Mouse (Mus musculus) neural tube, embryonic 14.5 days (tissue): ENCODE data around the gene Rapgef1. TPM values are rescaled to one million over a fixed set of nuclear protein-coding genes. Genes with fewer than 3 reads are reported as not detected.

Source experiments
- ATAC-seq: fragments of 200-750 bp; cut with Nextera tagmentation; 2 replicates; pipeline ENCODE4 v1.8.0; 2017; ENCODE audit warnings: low read depth, mild to moderate bottlenecking, moderate TSS enrichment, moderate library complexity
- H3K27ac ChIP-seq: fragments of 300-500 bp; sonication (generic); 2 replicates; pipeline ENCODE4 v1.5.1; 2014; ENCODE audit warnings: low read depth, mild to moderate bottlenecking, control low read depth, low read length, moderate library complexity, mixed read lengths
- H3K27me3 ChIP-seq: fragments of 300-500 bp; sonication (generic); 2 replicates; pipeline ENCODE4 v1.6.1; 2014; ENCODE audit warnings: low read length; ENCODE audit not compliant: control insufficient read depth, insufficient read depth
- H3K36me3 ChIP-seq: fragments of 300-500 bp; sonication (generic); 2 replicates; pipeline ENCODE4 v1.6.1; 2014; ENCODE audit warnings: low read length, mixed read lengths; ENCODE audit not compliant: control insufficient read depth, insufficient read depth
- H3K4me1 ChIP-seq: fragments of 300-500 bp; sonication (generic); 2 replicates; pipeline ENCODE4 v1.6.1; 2014; ENCODE audit warnings: low read length; ENCODE audit not compliant: control insufficient read depth, insufficient read depth
- H3K4me2 ChIP-seq: fragments of 300-500 bp; sonication (generic); 2 replicates; pipeline ENCODE4 v1.6.1; 2014; ENCODE audit warnings: mild to moderate bottlenecking, low read depth, low read length, control low read depth
- H3K4me3 ChIP-seq: fragments of 300-500 bp; sonication (generic); 2 replicates; pipeline ENCODE4 v1.5.1; 2014; ENCODE audit warnings: low read depth, low read length, control low read depth, mixed read lengths
- H3K9ac ChIP-seq: fragments of 300-500 bp; sonication (generic); replicated peaks from 2 replicates; pipeline ENCODE4 v1.6.1; 2014; ENCODE audit warnings: low read depth, mild to moderate bottlenecking, control low read depth, low read length, mixed read lengths
- H3K9me3 ChIP-seq: fragments of 300-500 bp; sonication (generic); 2 replicates; pipeline ENCODE4 v1.6.1; 2016; ENCODE audit warnings: low read length; ENCODE audit not compliant: control insufficient read depth
- WGBS: fragments of 180-500 bp; shearing (Covaris S2); extraction: QIAGEN DNeasy Blood & Tissue Kit; methylation state at CpG from one replicate; pipeline ENCODE4 v1.1.7; 2014; 5-methylcytosine and 5-hydroxymethylcytosine counted together
- polyA plus RNA-seq: library from polyadenylated mRNA; unstranded; fragments of >200 nt; fragmentation: Nextera tagmentation; extraction: Ambion mirVana; gene quantifications from 2 replicates; pipeline ENCODE4 v1.2.1, GENCODE M21; 2014

Gene Rapgef1
- polyA plus RNA-seq, 1 experiment from 2014 or later: 18.9 TPM

DNA sequence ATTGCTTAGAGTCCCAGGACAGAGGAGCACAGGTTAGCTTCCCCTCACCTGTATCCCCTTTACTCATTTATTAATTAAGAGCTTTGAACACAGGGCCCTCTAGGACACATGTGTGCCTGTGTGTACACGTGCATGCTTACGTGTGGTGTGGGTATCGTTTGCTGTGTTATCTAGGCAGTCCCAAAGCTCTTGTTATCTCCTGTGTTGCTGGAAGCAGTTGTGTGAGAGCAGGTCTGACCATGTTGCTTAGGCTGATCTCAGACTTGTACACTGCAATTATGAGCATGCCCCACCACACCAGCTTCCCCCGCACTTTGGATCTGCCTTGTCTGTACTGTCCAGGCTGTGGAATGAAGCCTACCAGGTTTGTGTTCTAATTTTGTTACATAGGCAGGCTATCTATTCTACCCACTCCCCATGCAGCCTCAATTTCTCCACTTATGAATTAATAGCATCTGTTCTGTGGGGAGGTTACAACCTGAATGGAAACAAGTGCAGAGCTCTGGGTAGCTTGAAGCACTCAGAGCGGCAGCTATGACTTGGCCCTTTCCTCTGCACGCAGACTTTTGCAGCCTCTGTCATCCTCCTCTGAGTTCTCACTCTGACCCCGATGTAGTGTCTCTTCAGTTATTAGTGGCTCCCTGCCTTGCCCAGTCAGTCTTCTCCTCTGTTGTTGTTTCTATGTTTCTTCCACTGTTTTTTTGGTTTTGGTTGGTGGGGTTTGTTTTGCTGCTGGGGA, 63.9 kb downstream of the Rapgef1 start:
- Histone ChIP-seq H3K4me3 (no peak overlapping the region), H3K4me1 (no peaks in the 10 kb centered on the region), H3K9ac (no peak overlapping the region), H3K27me3 (no peaks in the 10 kb centered on the region), H3K27ac (no peak overlapping the region), H3K36me3 (no peaks in the 10 kb centered on the region), H3K9me3 (no peaks in the 10 kb centered on the region), H3K4me2 (no peak overlapping the region)
- no peak for ATAC-seq
- 92% methylated on average over 7 of the region's 7 CpGs for WGBS

DNA sequence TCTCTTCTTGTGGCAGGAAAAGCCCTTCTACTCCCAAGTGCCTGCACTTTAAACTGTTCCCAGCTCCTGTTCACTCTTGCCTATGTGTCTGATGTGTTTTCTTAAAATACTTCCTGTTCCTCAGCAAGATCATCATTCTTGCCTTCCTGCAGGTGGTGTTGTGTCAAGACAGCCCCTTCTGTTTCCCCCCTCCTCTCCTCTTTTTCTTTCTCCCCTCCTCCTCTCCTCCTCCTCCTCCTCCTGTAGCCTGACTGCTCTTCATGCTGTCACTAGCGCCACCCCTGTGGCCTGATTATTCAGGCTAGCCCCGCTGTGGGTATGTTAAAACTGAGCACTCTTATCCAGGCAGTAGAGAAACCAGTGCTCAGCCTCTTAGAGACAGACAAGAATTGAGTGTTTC, 65.0 kb downstream of the Rapgef1 start:
- Histone ChIP-seq H3K4me3 (no peak overlapping the region), H3K36me3 (peaks cover 6% of the 10 kb centered on the region; the same call in 1 of the 2 replicates), H3K4me1 (no peaks in the 10 kb centered on the region), H3K4me2 (no peak overlapping the region), H3K27ac (no peak overlapping the region), H3K27me3 (no peaks in the 10 kb centered on the region), H3K9me3 (no peaks in the 10 kb centered on the region), H3K9ac (no peak overlapping the region)
- no peak for ATAC-seq
- WGBS: 33% methylated on average over 2 of the region's 2 CpGs

DNA sequence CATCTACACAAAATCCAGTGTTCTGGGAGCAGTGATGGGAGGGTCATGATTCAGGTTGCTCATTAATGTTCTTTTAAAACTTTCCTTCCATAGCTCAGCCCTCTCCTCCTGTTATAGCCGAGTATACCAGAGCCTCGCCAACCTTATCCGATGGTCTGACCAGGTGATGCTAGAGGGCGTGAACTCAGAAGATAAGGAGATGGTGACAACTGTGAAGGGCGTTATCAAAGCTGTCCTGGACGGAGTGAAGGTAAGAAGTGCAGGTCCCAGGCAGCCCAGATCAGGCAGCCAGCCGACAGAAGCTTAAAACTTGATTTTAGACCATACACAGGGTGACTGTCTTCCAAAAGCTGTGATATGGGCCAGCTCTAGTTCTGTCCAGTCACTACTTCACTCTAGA, 69.5 kb downstream of the Rapgef1 start:
- Histone ChIP-seq H3K4me3 (no peak overlapping the region), H3K4me2 (no peak overlapping the region), H3K9ac (no peak overlapping the region), H3K4me1 (no peaks in the 10 kb centered on the region), H3K9me3 (no peaks in the 10 kb centered on the region), H3K27me3 (no peaks in the 10 kb centered on the region), H3K27ac (no peak overlapping the region), H3K36me3 (peaks cover 14% of the 10 kb centered on the region)
- ATAC-seq: no peak
- whole genome bisulfite sequencing: 93% methylated on average over 7 of the region's 7 CpGs

DNA sequence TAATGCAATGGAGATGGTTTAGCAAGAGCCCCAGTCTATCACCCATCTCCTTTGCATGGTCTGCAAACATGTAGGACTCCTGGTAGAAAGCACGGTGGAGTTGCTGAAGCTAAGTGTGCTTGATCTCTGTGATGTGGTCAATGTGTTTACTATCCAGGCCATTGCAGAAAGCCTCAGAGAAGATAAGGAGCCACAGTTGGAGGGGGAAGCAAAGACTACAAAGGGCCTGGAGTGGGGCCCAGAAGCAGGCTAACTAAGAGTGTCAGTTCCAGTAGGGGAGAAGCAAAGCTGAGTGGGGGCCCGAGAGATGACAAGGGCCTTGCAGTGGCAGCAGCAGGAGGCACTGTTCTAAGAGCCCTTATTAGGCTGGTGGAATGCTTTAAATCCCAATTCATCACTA, 70.0 kb downstream of the Rapgef1 start:
- no peak overlapping the region for H3K4me3 ChIP-seq
- H3K4me1 ChIP-seq: no peaks in the 10 kb centered on the region
- no peak overlapping the region for H3K9ac ChIP-seq
- WGBS: 53% methylated on average over 2 of the region's 2 CpGs
- no peak for ATAC-seq
- H3K27ac ChIP-seq: no peak overlapping the region
- no peaks in the 10 kb centered on the region for H3K27me3 ChIP-seq
- no peak overlapping the region for H3K4me2 ChIP-seq
- H3K36me3 ChIP-seq: peaks cover 14% of the 10 kb centered on the region
- no peaks in the 10 kb centered on the region for H3K9me3 ChIP-seq

DNA sequence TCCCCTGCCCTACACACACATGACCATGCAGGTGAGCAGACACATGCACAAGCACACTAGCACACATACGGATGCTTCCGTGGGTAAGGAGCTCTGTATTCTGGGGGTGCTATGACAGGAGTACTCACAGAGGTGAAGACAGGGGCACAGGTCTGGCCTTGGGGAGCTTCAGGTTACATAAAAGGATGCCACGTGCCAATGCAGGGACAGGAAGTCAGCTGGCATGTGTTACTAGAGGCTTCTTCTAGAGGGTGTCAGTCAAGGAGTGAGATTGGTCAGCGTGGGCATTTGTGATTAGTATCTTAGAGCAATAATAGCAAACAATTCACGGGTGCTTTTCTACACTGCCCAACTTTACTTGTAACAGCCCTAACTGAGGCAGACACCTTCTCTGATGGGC, 71.5 kb downstream of the Rapgef1 start:
- Histone ChIP-seq H3K36me3 (peaks cover 14% of the 10 kb centered on the region), H3K27ac (no peak overlapping the region), H3K4me3 (no peak overlapping the region), H3K9ac (no peak overlapping the region), H3K27me3 (no peaks in the 10 kb centered on the region), H3K9me3 (no peaks in the 10 kb centered on the region), H3K4me1 (no peaks in the 10 kb centered on the region), H3K4me2 (no peak overlapping the region)
- 90% methylated on average over 5 of the region's 5 CpGs for WGBS
- ATAC-seq: no peak

DNA sequence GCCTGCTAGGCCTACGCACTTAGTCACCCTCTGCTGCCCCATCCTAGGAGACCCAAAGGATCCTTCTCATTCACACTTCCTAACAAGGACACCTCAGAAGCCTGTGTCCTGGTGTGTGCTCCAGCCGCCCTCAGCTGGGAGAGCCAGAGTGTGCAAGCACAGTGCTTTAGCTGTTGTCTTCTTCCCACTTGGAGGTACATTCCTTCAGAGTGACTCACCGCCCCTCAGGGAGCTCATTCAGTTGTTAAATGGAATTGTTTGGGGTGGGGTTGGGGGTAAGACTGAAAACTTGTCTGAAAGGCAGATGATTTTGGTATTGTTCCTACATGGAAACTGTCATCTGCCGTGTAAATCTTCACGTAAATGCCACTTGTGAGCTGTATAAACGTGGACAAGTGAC, 72.0 kb downstream of the Rapgef1 start:
- WGBS: 78% methylated on average over 6 of the region's 6 CpGs
- Histone ChIP-seq H3K9me3 (no peaks in the 10 kb centered on the region), H3K9ac (no peak overlapping the region), H3K4me2 (no peak overlapping the region), H3K27ac (no peak overlapping the region), H3K27me3 (no peaks in the 10 kb centered on the region), H3K4me1 (no peaks in the 10 kb centered on the region), H3K36me3 (peaks cover 14% of the 10 kb centered on the region), H3K4me3 (no peak overlapping the region)
- no peak for ATAC-seq

DNA sequence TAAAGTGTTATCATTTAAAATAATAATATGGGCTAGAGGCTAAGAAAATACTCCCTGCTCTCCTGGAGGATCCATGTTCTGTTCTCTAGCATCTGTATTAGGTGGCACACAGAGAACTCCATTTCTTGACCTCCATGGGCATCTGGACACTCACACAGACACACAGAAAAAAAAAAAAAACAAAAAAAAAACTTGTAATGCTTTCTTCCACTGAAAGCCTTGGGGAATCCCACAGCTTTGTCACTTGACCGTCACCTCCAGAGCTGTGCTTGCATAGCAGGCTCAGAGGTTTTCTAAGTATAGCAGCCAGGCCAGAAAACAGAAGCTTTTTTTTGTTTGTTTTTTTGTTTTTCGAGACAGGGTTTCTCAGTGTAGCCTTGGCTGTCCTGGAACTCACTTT, 72.7 kb downstream of the Rapgef1 start:
- no peak for ATAC-seq
- Histone ChIP-seq H3K9ac (no peak overlapping the region), H3K4me1 (no peaks in the 10 kb centered on the region), H3K4me2 (no peak overlapping the region), H3K36me3 (peaks cover 14% of the 10 kb centered on the region), H3K9me3 (no peaks in the 10 kb centered on the region), H3K27me3 (no peaks in the 10 kb centered on the region), H3K4me3 (no peak overlapping the region), H3K27ac (no peak overlapping the region)
- 95% methylated on average over 2 of the region's 2 CpGs for WGBS

DNA sequence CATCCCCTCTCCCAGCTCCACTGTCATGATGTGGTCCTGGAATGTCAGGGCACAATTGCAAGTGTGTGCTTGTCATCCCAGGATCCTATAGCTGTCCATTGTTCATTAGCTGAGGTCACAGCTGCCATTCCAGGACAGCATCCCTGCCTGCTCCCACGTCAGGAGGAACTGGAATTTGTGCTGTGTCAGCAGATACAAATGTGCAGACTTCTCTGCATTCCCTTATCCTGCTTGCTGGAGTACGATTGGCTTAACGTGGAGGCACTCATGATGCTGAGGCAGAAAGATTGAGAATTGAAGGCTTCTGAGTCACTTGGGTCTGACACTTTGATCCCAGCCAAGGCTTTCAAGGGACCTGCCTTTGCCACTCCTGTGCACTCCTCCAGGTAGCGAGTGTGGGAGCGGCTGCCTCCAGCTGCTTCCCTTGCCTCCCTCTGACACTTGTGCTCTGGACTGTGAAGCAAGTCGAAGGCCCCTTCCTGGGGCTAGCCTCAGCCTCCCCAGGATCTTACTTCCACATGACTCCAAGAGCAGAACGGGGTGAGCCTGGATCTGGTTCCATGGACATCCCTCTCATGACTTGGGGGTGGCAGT, 76.8 kb downstream of the Rapgef1 start:
- 84% methylated on average over 7 of the region's 7 CpGs for WGBS
- H3K27me3 ChIP-seq: no peaks in the 10 kb centered on the region
- H3K36me3 ChIP-seq: peaks cover 13% of the 10 kb centered on the region
- ATAC-seq: no peak
- H3K9ac ChIP-seq: no peak overlapping the region
- no peak overlapping the region for H3K4me2 ChIP-seq
- no peaks in the 10 kb centered on the region for H3K4me1 ChIP-seq
- no peak overlapping the region for H3K4me3 ChIP-seq
- no peak overlapping the region for H3K27ac ChIP-seq
- H3K9me3 ChIP-seq: no peaks in the 10 kb centered on the region

DNA sequence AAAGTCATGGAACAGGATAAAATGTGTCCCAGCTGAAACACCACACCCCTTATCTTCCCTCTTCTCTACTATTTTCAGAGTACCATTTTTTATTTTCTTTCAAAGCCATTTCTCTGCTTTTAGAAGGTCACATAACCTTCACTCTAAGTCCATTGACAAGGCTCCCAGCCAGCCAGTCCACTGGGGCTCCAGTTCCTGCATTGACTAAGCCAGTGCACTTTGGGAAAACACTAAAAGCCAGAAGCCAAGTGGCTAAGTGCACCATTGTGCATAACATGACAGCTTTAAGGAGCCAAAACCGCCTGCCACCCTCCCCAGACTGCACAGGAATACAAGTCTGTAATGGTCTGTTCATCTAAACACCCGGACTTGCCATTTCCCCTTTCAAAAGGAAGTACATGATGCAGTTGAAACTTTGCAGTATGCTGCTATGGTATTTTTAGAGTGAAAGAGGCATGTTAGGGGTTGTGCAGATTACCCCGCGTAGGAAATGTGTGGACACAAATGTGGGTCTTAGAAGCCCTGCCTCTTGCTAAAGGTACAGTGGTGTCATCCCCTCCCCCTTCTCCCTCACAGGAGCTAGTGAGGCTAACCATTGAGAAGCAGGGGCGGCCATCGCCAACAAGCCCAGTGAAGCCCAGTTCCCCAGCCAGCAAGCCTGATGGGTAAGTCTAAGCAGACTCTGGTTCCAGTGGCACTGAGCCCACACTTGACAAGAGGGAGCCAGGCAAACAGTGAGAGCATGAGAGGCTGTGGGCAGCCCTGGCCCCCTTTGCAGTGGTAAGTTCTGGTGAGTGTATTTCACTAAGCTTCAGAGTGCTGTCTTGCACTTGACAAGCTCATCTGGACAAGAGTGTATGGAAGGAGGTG, 79.1 kb downstream of the Rapgef1 start:
- no peak for ATAC-seq
- H3K4me2 ChIP-seq: no peak overlapping the region
- 94% methylated on average over 6 of the region's 6 CpGs for WGBS
- peaks cover 31% of the 10 kb centered on the region for H3K36me3 ChIP-seq
- no peak overlapping the region for H3K27ac ChIP-seq
- no peaks in the 10 kb centered on the region for H3K27me3 ChIP-seq
- H3K4me3 ChIP-seq: no peak overlapping the region
- H3K4me1 ChIP-seq: no peaks in the 10 kb centered on the region
- H3K9ac ChIP-seq: no peak overlapping the region
- no peaks in the 10 kb centered on the region for H3K9me3 ChIP-seq
